Mouse (Mus musculus) urinary bladder, postnatal 36 days (tissue): Measurements from ENCODE around the gene Mkln1.

Source experiments
- DNase-seq, 2 experiments: peaks; one replicate each; pipeline ENCODE4 v3.0.0; 2022; ENCODE audit warnings: low spot score in 2 of 2, mixed read lengths in 1 of 2

The Mkln1 gene

DNA sequence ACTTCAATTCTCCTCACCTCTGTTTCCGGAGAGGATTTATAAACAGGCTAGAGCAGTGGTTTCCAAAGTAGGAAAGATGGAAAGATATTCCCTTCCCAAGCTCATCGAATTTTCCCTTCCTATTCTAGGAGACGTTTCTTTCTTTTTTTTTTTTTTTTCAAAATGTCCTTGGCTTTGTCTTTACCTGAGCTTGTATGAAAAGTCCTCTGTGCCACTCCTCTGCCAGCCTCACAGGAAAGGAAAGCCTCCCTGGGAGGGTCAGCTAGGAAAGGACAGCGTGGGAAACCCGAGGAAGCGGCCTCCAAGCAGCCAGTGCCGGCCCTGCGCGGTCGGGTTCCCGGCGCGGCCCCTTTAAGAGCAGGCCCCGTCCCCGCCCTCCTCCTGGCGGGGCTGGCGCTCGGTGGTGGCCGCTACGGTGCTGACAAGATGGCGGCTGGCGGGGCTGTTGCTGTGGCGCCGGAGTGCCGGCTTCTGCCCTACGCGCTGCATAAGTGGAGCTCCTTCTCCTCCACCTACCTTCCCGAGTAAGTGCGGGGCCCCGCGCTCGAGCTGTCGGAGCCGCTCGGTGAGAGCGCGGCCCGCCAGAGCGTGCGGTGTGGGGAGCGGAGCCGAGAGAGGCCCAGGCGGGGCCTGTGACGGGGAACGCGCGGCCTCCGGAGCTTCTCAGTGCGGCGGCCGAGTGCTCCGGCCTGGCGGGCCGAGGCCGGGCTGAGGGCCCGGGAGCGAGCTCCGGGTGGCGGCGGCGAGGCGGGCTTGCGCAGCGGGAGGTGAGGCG lies at the start of gene Mkln1:
Gene Mkln1, plus strand, starts transcription at position 305 of the 775 bp plus-strand sequence.
- peak; percentile 87 to 89 for DNase-seq

DNA sequence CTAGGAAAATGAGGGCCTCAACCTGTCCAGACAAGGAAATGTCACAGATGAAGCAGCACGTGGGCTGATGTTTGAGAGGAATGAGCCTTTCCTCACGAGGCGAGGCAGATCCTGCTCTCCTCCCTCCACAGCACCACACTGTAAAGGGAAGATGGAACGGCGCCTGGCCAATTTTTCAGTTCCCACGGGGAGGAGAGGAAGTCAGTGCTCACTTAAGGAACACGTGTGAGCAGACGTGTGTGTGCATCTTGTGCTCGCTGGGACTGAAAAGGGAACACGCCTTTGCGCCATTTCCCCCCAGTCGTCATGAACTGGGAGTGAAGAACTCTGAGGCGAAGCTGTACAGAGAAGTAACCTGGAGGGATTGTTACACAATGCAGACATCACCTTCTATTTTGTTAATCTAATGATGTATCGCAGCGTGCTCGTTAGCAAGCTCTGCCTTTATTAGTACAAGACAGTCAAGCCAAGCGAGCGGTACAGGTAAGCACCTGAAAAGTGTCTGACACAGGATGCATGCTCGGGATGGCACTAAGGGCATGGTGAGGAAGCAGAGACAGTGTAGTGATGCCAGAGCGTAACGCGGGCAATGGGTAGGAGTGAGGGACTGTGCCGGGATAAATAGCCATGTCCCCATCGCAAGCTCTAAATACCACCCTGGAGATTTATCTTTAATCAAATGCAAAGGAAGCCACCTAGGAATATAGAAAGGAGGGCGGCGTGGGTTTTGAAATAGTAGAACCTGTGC lies 41.9 kb upstream of the Mkln1 start:
- DNase-seq: no peak

DNA sequence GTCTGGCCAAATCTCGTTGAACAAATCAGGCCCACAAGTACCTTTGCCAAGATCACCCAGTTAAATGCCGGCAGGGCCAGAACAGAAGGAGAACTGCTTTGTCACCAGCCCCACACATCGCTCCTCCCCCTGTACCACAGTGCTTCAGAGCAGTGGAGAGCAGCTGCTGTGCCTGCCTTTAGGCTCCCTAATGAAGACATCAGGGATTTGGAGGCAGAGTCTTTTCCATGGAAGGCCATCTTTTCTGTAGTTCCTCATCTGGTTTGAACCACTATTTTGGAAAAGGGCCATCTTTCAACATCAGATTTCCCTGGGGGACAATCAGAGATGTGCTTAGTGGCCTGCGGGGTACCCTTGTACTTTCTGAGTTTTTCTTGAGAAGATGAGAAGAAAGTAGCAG lies 41.2 kb upstream of the Mkln1 start:
- no peak for DNase-seq

DNA sequence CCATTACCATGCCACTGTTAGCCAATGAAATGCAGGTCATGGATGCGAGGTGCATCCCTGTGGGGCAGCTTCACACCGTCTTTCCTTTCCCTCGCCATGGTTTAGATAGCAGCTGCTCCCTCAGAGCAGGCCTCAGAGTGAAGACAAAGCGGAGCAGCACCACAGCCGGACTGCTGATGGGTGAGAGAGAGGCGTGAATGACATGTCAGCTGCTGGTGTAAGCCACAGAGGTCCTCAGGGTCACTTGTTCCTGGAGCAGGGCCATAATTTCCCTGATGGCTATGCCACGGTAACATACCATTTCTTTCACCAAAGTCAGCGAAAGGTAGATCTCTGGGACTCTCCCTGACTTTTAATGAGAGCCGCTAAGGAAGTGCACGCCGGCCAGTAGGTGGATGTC lies 35.9 kb upstream of the Mkln1 start:
- no peak for DNase-seq

DNA sequence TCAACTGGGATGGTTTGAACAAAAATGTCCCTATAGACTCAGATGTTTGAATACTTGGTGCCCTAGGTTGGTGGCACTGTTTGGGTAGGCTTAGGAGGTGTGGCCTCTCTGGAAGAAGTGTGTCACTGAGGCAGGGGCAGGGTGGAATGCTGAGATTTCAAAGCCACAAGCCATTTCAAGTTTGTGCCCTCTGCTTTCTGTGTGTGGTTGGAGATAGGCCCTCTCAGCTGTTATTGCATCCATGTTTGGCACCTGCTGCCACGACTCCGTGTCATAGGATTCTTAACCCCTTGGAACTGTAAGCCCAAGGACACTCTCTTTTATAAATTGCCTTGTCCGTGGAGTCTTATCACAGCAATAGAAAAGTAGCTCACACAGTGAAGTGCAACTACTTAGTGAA lies 34.1 kb upstream of the Mkln1 start:
- DNase-seq: no peak

DNA sequence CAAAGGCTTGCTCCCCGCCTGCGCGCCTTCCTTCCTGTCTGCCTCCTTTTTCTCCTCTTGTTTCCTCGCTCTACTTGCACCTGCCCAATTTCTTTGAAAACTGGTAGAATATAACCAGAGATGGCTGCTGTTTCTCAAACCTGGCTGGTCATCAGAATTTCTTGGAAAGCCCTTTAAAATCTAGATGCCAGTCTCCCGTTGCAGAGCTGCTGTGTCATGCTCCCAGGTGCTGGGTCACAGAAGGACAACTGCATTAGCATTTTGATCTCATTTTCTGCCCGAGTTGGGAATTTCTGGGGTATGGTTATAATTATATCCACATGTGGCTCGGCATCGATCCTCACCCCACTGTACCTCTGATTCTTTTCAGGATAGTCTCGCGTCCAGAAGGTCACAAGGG lies 30.6 kb upstream of the Mkln1 start:
- no peak for DNase-seq

DNA sequence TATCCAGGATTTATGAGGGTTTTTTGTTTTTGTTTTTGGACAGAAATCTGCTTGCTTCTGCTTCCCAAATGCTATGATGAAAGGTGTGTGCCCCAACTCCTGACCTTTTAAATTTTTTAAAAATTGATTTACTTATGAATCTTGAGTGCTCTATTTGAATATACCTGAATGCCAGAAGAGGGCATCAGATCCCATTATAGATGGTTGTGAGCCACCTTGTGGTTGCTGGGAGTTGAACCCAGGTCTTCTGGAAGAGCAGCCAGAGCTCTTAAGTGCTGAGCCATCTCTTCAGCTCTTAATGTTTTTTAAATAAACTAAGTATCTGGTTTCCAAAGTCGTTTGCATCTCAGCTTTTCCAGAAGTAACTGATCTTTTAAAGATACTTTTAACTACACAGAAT lies 30.0 kb upstream of the Mkln1 start:
- no peak for DNase-seq

DNA sequence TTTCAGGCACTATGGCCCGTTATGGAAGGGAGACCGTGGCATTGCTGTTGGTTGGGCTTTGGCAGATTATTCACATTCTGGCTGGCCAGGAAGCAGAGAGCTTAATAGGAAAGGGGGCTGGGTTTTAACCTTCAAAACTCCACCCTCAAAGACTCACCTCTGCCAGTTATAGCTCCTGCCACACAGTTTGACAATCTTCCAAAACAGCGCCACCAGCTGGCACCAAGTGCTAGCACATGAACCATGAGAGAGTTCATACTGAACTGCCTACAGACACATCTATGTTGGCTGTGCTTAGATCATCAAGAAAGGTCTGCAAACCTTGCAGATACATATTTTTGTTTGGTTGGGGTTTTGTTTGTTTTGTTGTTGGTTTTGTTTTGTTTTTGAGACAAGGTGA lies 28.7 kb upstream of the Mkln1 start:
- DNase-seq: no peak

DNA sequence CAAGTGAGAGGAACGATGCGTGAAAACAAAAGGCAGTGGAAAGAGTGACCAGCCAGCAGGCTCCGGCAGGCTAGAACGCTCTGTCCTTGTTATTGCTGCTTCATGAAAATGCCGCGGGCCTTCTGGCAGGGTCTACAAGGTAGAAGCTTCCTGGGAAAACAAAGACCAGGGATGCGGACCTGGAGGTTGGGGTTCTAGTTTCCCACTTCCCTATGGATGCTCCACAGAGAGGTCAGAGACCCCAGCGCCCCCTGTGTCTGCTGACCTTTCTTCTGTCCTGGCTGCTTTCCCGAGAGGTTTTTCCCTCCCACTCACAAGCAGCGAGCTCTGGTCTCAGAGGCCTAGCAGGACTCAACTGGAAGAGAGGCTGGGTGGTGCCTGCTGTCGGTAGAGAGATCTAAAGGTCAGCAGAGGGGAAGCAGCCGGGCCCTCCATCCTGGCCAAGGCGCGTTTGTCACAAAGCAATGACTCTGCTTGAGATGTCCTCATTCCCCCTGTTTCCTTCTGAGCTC lies 27.9 kb upstream of the Mkln1 start:
- no peak for DNase-seq

DNA sequence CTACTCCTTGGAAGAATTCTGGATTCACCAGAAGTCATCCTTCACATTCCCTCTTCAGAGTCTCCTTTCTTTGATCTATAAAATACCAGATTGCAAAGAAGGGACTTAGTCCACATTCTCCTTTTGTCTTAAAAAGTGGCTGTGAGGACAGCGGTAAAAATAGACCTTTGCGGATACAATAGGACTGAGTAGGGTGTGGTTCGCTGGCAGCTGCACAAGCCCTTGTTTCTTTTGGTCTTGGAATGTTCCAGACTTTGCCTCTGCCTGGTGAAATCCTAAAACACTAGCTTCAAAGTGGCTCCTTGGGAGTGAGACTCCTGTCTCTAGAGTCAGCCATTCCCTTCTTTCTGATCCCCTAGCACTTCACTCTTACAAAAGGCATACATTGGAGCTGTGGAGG lies 27.4 kb upstream of the Mkln1 start:
- no peak for DNase-seq

DNA sequence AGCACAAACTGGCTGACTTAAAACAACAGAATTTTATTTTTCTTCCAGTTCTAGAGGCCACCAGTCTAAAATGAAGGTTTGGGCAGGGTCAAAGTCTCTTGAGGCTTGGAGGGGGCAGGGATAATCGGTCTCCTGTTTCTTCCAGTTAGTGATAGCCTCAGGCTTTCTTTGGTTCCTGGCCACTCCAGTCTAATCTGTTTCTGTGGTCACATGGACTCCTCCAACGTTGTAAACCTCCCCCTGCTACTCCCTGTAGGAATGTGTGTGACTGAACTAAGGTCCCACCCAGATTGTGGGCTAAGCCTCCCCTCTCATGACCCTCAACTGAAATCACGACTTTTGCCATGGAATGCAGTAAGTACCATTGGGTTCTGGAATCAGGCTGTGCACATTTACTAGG lies 25.9 kb upstream of the Mkln1 start:
- no peak for DNase-seq

DNA sequence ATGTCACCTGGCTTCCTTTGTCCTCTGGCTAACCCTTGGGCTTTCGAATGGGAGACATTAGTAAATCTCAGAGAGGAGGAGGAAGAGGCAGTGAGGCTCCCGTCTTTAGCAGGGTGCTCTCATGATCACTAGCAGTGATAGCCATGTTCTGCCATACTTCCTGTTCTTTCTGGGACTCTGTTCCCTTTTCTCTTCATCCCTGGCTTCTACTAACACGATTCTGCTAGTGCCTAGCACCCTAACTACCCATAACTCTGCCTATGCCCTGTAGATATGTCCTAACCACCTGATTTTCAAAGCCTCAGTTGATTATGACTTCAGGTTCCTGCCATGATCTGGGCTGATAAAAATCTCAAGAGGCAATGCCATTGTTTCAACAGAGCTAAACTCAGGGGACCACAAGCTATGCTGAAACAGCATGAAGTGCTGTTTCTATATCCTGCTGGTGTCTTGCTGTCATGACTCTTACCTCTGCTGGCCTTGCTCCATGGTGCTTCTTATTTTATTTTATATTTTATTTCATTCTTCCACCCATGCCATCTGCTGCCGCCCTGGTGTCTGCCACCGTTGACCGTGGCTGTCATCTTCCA lies 25.4 kb upstream of the Mkln1 start:
- DNase-seq: no peak

DNA sequence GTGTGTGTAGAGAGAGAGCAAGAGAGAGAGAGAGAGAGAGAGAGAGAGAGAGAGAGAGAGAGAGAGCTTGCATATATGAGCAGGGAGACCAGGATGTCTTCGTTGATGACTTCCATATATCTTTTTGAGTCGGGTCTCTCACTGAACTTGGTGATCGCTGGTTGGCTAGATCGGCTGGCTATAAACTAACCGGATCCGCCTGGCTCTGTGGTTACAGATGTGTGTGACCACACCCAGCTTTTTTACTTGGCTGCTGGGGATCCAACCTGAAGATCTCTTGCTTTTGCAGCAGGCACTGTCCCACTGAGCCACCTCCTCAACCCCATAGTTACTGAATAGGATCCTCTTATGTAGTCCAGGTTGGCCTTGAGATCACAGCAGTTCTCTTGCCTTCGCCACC lies 15.5 kb upstream of the Mkln1 start:
- no peak for DNase-seq

DNA sequence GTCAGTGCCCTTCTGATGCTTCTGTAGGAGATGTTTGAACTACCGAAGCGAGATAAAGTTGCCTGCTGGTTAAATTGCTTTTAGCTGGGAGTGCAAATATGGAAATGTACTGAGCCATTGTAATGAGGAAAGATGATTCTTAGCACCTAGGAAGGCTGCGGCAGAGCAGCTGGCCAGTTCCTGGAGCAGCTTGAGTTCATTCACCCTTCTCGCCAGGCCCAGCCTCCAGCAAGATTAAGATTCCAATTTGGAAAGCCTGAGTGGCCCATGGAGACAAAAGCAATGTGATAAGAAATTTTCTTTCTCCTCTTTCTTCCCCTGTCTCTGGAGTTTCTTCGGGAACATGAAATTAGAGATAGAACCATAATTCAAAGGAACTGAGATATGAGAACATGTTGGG lies 13.7 kb upstream of the Mkln1 start:
- no peak for DNase-seq

DNA sequence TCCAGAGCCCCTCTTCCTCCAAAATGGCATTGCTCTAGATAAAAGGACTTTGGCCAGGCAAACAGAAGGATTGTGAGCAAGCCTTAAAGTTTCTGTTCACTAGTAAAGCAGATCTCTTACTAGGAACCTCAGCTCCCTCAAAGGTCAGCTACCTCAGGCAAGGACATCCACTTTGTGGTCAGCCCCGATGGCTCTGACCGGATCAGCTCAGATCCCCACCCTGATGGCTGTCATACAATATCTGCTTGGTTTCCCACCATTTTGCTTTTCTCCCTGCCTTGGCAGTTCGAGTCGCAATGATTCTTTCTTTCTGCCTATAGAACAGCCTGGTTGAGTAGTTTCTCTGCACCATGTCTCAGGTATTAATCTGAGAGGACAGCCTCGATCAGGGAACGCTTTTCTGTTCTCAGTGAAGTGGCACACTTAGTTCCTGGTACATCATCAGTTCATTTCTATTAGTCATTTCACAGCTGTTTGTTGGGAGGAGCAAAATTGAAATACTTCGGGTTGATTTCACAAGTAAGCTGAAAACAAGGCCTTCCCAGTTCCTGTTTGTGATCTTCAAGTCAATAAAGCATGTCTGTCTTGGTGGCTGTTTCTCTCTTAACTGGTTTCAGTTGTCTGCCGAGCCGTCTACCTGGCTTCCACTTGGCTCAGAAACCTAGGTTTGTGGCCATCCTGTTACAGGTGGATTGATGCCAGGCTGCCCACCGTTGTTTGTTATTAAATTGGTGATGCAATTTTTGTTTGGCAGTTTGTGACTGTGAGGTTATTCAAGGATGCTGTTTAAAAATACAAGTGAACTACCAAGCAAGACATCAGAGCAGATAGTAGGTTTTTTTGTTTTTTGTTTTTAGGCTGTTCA lies 13.0 kb upstream of the Mkln1 start:
- DNase-seq: no peak

DNA sequence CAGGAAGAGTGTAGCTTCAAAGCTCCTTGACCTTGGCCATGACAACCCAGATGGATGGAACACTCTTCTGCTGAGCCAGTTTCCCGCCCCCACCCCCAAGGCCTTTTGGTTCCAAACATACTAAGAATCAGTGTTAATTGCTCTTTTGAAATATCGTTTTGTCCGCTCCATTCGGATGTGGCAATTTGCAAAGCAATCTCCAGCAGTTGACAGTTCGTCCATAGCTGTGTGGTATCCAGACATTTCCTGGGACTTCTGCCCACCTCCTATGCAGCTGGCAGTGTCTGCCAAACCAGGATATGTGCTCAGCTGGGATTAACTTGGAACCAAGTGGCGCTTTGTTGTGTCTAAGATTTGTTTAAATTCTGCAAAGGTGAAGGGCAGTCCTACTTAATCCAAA lies 8.8 kb upstream of the Mkln1 start:
- DNase-seq: no peak

DNA sequence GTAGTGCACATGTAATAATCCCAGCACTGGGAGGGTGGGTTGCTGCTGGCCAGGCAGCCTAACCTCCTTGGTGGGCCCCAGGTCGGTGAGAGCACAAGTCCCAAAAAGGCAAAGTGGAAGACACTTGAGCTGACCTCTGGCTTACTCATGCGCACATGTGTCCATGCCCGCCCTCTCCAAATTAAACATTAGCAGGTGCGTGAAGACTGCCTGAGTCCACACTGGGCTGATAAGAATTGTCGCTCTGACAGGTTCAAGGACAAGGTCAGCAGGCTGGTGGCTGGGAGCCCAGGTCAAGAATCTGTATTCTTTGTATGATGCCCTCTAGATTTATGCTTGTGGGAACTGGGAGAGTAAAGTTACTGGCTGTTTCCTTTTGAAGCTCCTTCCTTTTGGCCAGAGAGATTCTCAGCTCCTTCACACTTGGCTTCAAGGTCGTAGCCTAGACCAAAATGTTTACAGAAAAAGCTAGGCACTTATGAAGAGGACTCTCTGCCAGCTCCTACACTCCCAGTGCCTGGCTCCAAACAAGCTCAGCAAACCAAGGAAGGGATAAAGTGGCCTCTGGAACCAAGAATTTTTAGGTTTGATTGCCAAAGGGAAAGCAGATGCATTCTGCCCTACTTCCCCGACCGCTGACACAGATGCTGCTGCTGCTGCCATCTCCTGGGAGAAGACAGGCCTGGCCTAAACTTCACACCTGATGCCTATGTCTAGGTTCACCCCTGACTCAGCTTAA lies 8.1 kb upstream of the Mkln1 start:
- DNase-seq: peak in 1 of 2 experiments; percentile 23

DNA sequence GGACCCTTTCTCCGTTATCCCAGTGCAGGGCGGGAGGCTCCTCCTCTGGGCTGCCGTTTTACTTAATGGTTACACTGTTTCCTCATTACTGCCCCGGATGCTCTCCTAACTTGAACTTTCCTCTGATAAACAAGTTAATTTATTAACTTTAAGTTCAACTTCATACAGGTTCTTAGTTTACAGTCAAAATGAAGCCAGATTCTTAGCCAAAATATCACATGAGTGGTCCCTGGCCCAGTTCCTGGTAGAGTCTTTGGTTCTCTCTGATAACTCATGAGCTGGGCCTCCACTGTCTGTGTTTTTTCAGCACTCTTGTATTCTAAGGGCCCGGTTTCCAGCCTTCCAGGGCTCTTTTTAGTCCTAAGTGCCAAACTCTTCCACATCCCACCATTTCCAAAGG lies 5.7 kb upstream of the Mkln1 start:
- no peak for DNase-seq

DNA sequence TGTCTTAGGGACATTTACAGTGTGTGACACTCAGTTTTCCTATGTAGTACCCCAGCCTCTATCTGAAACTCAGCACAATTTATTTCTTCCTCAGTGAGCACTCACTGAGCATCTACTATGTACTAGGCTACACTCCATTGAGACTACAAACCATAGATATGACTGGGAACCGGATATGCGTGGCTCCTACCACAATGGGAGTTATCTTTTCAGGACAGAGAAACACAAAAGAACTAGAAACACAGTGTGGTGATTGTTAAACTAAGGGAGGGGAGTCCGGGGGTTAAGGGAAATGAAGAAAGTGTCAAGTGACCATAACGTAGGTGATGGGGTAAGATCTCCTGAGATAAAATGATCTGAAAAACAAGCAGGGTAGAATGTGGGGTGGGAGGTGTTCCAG lies 2.4 kb upstream of the Mkln1 start:
- DNase-seq: no peak

DNA sequence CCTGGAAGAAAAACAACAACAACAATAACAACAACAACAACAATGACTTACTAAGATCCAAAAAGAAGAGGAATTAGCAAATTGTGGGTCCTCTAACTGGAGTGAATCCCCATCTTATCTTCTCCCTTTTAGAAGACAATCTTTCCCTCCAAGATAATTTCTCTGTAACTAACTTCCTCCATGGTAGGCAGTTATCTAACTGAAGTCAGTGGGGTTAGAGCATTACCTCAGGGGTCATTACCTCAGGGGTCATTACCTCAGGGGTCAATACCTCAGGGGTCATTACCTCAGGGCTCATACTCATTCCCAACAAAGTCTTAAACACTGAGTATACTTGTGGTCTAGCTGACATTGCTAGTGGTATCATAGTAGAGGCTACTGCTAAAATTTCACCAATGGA lies 1.2 kb upstream of the Mkln1 start:
- DNase-seq: no peak

DNA sequence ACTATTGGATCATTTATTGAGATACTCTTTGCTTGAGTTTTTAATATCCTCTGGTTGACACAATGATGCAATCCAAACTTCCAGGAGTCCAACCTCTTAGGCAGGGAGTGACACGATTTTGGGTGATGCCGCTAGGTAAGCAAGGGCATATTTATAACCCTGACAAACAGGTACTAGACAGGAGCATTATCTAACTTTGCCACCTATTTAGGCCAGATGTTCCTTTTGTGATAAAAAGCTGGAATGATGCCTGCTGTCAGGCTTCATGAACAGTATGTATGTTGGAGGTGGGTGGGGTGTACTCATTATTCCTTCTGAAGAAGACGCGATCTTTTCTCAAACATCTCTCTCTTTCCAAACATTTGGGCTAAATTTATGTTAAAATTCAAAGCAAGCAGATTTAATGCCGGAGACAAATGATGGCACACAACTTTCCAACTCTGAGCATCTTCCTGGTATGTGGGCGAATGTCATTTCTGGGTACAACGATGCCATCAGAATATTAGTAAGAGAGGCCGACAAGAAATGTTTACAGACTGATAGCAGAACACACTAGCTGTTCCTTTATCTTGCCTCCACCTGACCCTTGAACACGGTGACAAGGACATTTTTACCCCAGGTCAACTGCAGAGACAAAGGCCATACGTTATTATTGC lies 632 bp upstream of the Mkln1 start:
- no peak for DNase-seq
